In genomic region chr11:45752237-45752636, GRCm38 (mm10) we compare ENCODE assay signal across 8 mouse cellular contexts.
DNase-seq lines count a peak whose midpoint lies in the region; ATAC-seq and TF ChIP-seq lines count a peak whose summit lies in the region.

No protein-coding gene starts in this region.

- no peaks in the 10 kb centered on the region for H3K27me3 ChIP-seq in heart, embryonic 12.5 days (replicated peaks)
- H3K27me3 ChIP-seq in MEL (ENCODE audit: control insufficient read depth in 1 of 2, insufficient read depth in 2 of 2, low read length in 2 of 2): no peaks in the 10 kb centered on the region; a peak in 1 of 4 replicates
- H3K27me3 ChIP-seq in hindbrain, embryonic 16.5 days (replicated peaks; ENCODE audit: control insufficient read depth, insufficient read depth, low read length): no peaks in the 10 kb centered on the region

- no peak for ATAC-seq in heart, embryonic 12.5 days (ENCODE audit: insufficient number of reproducible peaks, low FRiP score)
- peak; percentile 71 for ATAC-seq in hindbrain, embryonic 16.5 days
- ATAC-seq in megakaryocyte-erythroid progenitor cell, adult 5-6 weeks (replicated peaks; ENCODE audit: low FRiP score, low TSS enrichment, poor library complexity, severe bottlenecking): peak; percentile 86

- peak; percentile 38 to 72 (median 45) for TF ChIP-seq CTCF in MEL (IDR thresholded peaks at IDR 0.05 in 2 of 3, conservative IDR thresholded peaks at IDR 0.05 in 1 of 3; ENCODE audit: control insufficient read depth in 1 of 3, insufficient read depth in 1 of 3, low read depth in 2 of 3, low read length in 3 of 3, poor library complexity in 1 of 3, severe bottlenecking in 1 of 3)

- no peak overlapping the region for H3K4me3 ChIP-seq in heart, embryonic 12.5 days
- no peak overlapping the region for H3K4me3 ChIP-seq in MEL (ENCODE audit: control insufficient read depth in 1 of 2, insufficient read depth in 1 of 2, low read depth in 2 of 2, low read length in 2 of 2)
- no peak overlapping the region for H3K4me3 ChIP-seq in hindbrain, embryonic 16.5 days (ENCODE audit: low read length)

- H3K9me3 ChIP-seq in heart, embryonic 12.5 days (replicated peaks): no peaks in the 10 kb centered on the region
- H3K9me3 ChIP-seq in MEL (replicated peaks; ENCODE audit: insufficient read depth, low read length): no peaks in the 10 kb centered on the region
- H3K9me3 ChIP-seq in hindbrain, embryonic 16.5 days (ENCODE audit: control insufficient read depth, low read length): no peaks in the 10 kb centered on the region

- H3K4me2 ChIP-seq in heart, embryonic 12.5 days: no peak overlapping the region
- H3K4me2 ChIP-seq in hindbrain, embryonic 16.5 days (ENCODE audit: low read length): no peak overlapping the region

- no peak for TF ChIP-seq EP300 in MEL (IDR thresholded peaks at IDR 0.05; ENCODE audit: low read depth in 1 of 2, low read length in 2 of 2)

- H3K79me2 ChIP-seq in MEL (ENCODE audit: control insufficient read depth, insufficient read depth, low read length, poor library complexity): no peaks in the 10 kb centered on the region

- H3K36me3 ChIP-seq in heart, embryonic 12.5 days: no peaks in the 10 kb centered on the region
- H3K36me3 ChIP-seq in MEL (ENCODE audit: control insufficient read depth in 1 of 2, insufficient read depth in 2 of 2, low read length in 2 of 2): no peaks in the 10 kb centered on the region
- H3K36me3 ChIP-seq in hindbrain, embryonic 16.5 days (ENCODE audit: control insufficient read depth, insufficient read depth, low read length): no peaks in the 10 kb centered on the region

- H3K4me1 ChIP-seq in heart, embryonic 12.5 days (replicated peaks): no peaks in the 10 kb centered on the region
- no peaks in the 10 kb centered on the region for H3K4me1 ChIP-seq in MEL (ENCODE audit: control insufficient read depth in 1 of 2, insufficient read depth in 2 of 2, low read length in 2 of 2)
- H3K4me1 ChIP-seq in hindbrain, embryonic 16.5 days (ENCODE audit: control insufficient read depth, insufficient read depth, low read depth, low read length): no peaks in the 10 kb centered on the region

- no peak overlapping the region for H3K27ac ChIP-seq in heart, embryonic 12.5 days (ENCODE audit: poor library complexity, severe bottlenecking)
- H3K27ac ChIP-seq in MEL (ENCODE audit: control insufficient read depth, low read depth, low read length): no peak overlapping the region
- no peak overlapping the region for H3K27ac ChIP-seq in hindbrain, embryonic 16.5 days (ENCODE audit: low read depth, low read length)

- no peak overlapping the region for H3K9ac ChIP-seq in heart, embryonic 12.5 days
- H3K9ac ChIP-seq in MEL (ENCODE audit: control insufficient read depth, low read depth, low read length, poor library complexity, severe bottlenecking): no peak overlapping the region
- no peak overlapping the region for H3K9ac ChIP-seq in hindbrain, embryonic 16.5 days (ENCODE audit: low read depth, low read length)

- no peak for TF ChIP-seq POLR2A in MEL (IDR thresholded peaks at IDR 0.05; ENCODE audit: control insufficient read depth in 1 of 2, insufficient read depth in 1 of 2, low read depth in 1 of 2, low read length in 2 of 2, poor library complexity in 1 of 2)

- peak; percentile 65 for TF ChIP-seq RAD21 in MEL (IDR thresholded peaks at IDR 0.05; ENCODE audit: low read depth, low read length)

- DNase-seq in heart, adult 18-20 months: peak; percentile 54 to 56
- peak; percentile 72 for DNase-seq in MEL (ENCODE audit: low read depth, low spot score)
- DNase-seq in embryo, embryonic 10 days (ENCODE audit: low spot score): peak; percentile 75
- peak; percentile 12 to 26 for DNase-seq in left cerebral cortex, adult 18-20 months (ENCODE audit: low spot score in 2 of 2)
- peak; percentile 10 to 24 for DNase-seq in thymus, adult 18-20 months

- WGBS in heart, embryonic 12.5 days: 61% methylated on average over 1 of the region's 1 CpGs
- WGBS in hindbrain, embryonic 16.5 days: 64% methylated on average over 1 of the region's 1 CpGs

TF ChIP-seq in MEL, 35 proteins besides CTCF, POLR2A, EP300 and RAD21:
- no peak for TF ChIP-seq UBTF (IDR thresholded peaks at IDR 0.05; ENCODE audit: borderline replicate concordance, insufficient read depth, low read depth, low read length)
- TF ChIP-seq TAL1 (IDR thresholded peaks at IDR 0.05; ENCODE audit: low read length): no peak
- TF ChIP-seq SMC3 (IDR thresholded peaks at IDR 0.05; ENCODE audit: low read depth, low read length): peak; percentile 70
- peak; percentile 46; the same call in 1 of the 2 replicates for TF ChIP-seq ZC3H11A (IDR thresholded peaks at IDR 0.05; ENCODE audit: low read depth, low read length)
- TF ChIP-seq TBP (IDR thresholded peaks at IDR 0.05; ENCODE audit: low read depth, low read length): no peak
- no peak for TF ChIP-seq ZKSCAN1 (IDR thresholded peaks at IDR 0.05; ENCODE audit: low read depth, low read length)

Comparison
In these comparisons a context has a peak if more than half of its experiments do, and no peak if none do; other contexts are left out.
1. DNase-seq: peak in every context shown above with its lines; median percentile 75 in embryo, embryonic 10 days; 72 in MEL; 55 in heart, adult 18-20 months; 19 in left cerebral cortex, adult 18-20 months; 17 in thymus, adult 18-20 months.